Mouse (Mus musculus): ENCODE results near the gene Mis18a. TPM values are rescaled to one million over a fixed set of nuclear protein-coding genes. Genes with fewer than 3 reads are reported as not detected.

Mis18a gene
- polyA plus RNA-seq (2014; fragmentation: Illumina TruSeq; extraction: RNeasy Lipid Tissue Mini Kit (QIAGEN cat#74804); ENCODE audit: low read depth, low replicate concordance), result 23.9 TPM

DNA sequence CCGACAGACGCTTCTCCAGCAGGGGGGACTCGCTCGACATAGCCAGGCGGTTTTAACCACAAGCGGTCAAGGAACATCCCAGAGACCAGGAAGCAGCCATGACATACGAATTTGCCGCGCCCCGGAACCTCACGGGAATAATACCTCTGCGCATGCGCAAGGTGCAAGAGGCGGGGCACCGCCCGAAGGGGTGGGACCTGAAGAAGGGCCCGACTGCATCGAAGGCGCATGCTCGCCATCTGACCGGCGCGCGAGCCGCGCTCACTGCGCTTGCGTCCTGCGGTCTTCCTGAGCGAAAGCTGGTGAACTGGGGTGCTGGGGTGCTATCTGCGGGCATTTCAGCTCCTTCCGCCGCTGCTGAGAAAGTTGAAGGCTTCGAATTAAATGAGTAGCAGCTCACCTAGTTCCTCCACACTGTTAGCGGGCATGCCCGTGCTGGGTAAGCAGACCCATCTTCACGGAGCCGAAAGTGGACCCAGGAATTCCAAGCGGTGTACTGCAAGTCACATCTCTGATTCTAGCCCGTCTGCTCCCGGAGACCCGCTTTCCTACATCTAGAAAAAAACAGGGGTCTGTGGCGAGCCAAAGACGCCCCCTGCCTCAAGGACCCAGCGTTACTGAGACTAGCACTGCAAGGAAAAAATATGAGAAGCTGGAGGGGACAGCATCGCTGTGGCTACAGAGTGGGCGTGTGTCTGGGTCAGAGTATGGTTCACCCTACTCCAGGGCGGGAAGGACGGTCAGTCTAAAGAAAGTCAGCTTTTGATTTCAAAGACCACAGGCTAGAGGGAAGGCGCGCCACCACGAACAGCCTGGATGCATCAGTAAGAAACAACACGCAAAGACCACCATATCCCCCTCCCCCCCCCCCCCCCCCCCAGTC is at the start of gene Mis18a:
Gene Mis18a (minus strand): TSS at position 172 of the 883 bp plus-strand sequence.

DNA sequence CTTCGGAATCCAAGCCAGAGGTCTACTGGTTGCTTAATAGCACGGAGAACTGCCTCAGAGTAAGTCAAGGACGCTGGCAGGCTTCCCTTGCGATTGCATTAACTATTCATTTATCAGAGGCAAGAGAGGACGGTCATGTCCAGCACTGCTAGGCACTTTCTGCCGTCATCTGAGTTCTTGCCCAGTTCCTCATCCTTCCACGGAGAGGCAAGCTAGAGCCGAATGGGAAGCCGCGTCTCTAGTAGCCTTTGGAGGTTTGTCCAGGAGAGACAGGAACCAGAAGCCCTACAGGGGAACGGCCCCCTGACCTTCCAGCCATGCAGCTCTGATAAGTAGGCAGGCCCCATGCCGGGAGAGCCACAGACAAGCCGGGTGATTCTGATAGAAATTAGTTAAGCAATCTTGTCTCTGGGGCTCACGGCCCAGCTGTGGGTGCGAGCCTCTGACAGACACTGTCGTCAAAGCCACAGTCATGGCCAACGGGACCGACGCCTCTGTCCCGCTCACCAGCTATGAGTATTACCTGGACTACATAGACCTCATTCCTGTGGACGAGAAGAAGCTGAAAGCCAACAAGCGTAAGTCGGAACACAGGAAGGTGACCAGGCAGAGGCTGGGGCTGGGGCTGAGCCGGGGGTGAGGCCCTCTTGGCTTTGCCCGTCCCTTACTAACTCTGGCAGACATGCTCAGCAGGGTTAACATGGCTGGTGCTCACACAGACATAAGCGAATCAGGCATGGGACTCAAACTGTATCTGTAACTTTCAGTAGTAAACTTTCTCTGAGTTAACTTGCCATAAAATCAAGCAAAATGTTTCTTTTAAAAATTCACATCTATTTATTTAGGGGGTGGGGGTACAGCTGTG is 11.1 kb upstream of the Mis18a start, which contains the start of gene Mrap:
Gene Mrap (plus strand): TSS at position 116 of the 865 bp plus-strand sequence.

Other genes with a start within 250 kb of the Mis18a start
- 1.3 TPM for gene Mrap, start 10.8 kb upstream of the Mis18a start, polyA plus RNA-seq (2014; fragmentation: Illumina TruSeq; extraction: RNeasy Lipid Tissue Mini Kit (QIAGEN cat#74804); ENCODE audit: low read depth, low replicate concordance)
- gene Urb1, start 83.0 kb upstream of the Mis18a start, polyA plus RNA-seq (2014; fragmentation: Illumina TruSeq; extraction: RNeasy Lipid Tissue Mini Kit (QIAGEN cat#74804); ENCODE audit: low read depth, low replicate concordance), result 29.9 TPM
- gene Eva1c, start 99.3 kb upstream of the Mis18a start, polyA plus RNA-seq (2014; fragmentation: Illumina TruSeq; extraction: RNeasy Lipid Tissue Mini Kit (QIAGEN cat#74804); ENCODE audit: low read depth, low replicate concordance), result 9.9 TPM
- gene Cfap298, start 207.7 kb upstream of the Mis18a start, polyA plus RNA-seq (2014; fragmentation: Illumina TruSeq; extraction: RNeasy Lipid Tissue Mini Kit (QIAGEN cat#74804); ENCODE audit: low read depth, low replicate concordance), result 95.9 TPM